Mouse (Mus musculus): ENCODE results near the gene Stra8. TPM values are rescaled to one million over a fixed set of nuclear protein-coding genes. Genes with fewer than 3 reads are reported as not detected.
A peak's percentile ranks its signal among the peaks of the same experiment; 100 is the strongest.

Stra8 gene
- polyA plus RNA-seq, 1 experiment from 2014 or later = not detected

DNA sequence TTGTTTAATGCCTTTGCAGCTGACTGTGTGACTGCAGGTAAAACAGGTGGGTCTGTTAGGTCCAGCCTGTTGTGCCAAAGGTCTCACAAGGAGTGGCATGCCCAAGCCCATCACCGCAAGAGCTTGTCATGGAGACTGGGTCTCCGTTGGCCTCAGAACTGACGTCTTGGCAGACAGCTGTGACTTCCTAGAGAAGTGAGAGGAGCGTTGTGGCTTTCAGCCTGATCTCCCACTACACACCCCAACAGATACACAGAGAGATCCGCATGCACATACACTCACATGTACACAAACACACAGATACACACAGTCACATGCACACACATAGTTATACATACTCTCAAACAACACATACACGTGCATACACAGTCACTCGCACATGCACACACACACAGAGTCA, 31.6 kb downstream of the Stra8 start:
- H3K27ac ChIP-seq (ENCODE audit: low read depth) = no peak overlapping the region
- no peak for TF ChIP-seq CTCF (IDR thresholded peaks at IDR 0.05; ENCODE audit: low read depth)
- H3K27me3 ChIP-seq (ENCODE audit: insufficient read depth, low read length) = no peaks in the 10 kb centered on the region
- ATAC-seq (ENCODE audit: insufficient read depth) (no peak), DNase-seq (no peak)
- 79% methylated on average over 7 of the region's 7 CpGs for WGBS
- no peak overlapping the region for H3K9ac ChIP-seq
- no peaks in the 10 kb centered on the region for H3K36me3 ChIP-seq (ENCODE audit: insufficient read depth)
- no peaks in the 10 kb centered on the region for H3K9me3 ChIP-seq (ENCODE audit: low read depth, low read length)
- no peak overlapping the region for H3K4me3 ChIP-seq (ENCODE audit: low read depth, low read length)
- H3K4me1 ChIP-seq (ENCODE audit: insufficient read depth) = no peaks in the 10 kb centered on the region
- no peak overlapping the region for H3K4me2 ChIP-seq

DNA sequence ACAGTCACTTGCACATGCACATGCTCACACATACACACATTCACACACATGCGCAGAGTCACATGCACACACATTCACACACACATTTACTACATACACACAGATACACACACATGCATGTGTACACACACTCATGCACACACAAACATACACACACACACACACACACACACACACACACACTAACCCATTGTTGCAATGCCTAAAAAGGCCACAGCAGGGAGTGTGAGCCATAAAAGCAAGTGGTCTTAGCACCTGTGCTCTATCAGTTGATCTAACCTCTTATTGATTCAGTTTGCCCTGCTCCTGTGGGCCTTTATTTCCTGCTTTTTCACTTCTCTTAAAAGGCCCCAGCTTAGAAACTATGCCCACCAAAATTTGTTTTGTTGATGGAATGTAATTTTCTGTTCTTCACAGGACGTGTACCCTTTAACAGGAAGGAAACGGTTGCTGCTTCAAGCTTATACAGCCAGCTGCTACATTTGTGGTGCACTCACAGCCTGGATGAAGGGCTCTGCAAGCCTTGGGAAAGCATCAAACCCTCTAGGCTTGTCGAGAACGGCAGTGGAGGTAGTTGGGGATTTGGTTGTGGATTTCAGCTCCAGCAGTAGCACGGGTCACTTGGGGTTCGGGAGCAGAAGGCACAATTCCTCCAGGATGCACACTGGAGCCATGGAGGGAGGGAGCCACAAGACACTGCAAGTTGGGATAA, 32.1 kb downstream of the Stra8 start:
- no peak for DNase-seq
- 0 out of 2 replicates have a peak, but pooled peaks have one; percentile 11 for TF ChIP-seq CTCF (IDR thresholded peaks at IDR 0.05; ENCODE audit: low read depth)
- no peaks in the 10 kb centered on the region for H3K36me3 ChIP-seq (ENCODE audit: insufficient read depth)
- H3K27ac ChIP-seq (ENCODE audit: low read depth) = no peak overlapping the region
- no peak overlapping the region for H3K9ac ChIP-seq
- H3K4me2 ChIP-seq = no peak overlapping the region
- WGBS = 63% methylated on average over 7 of the region's 7 CpGs
- H3K4me1 ChIP-seq (ENCODE audit: insufficient read depth) = no peaks in the 10 kb centered on the region
- H3K4me3 ChIP-seq (ENCODE audit: low read depth, low read length) = no peak overlapping the region
- no peaks in the 10 kb centered on the region for H3K9me3 ChIP-seq (ENCODE audit: low read depth, low read length)
- no peak for ATAC-seq (ENCODE audit: insufficient read depth)
- H3K27me3 ChIP-seq (ENCODE audit: insufficient read depth, low read length) = no peaks in the 10 kb centered on the region

DNA sequence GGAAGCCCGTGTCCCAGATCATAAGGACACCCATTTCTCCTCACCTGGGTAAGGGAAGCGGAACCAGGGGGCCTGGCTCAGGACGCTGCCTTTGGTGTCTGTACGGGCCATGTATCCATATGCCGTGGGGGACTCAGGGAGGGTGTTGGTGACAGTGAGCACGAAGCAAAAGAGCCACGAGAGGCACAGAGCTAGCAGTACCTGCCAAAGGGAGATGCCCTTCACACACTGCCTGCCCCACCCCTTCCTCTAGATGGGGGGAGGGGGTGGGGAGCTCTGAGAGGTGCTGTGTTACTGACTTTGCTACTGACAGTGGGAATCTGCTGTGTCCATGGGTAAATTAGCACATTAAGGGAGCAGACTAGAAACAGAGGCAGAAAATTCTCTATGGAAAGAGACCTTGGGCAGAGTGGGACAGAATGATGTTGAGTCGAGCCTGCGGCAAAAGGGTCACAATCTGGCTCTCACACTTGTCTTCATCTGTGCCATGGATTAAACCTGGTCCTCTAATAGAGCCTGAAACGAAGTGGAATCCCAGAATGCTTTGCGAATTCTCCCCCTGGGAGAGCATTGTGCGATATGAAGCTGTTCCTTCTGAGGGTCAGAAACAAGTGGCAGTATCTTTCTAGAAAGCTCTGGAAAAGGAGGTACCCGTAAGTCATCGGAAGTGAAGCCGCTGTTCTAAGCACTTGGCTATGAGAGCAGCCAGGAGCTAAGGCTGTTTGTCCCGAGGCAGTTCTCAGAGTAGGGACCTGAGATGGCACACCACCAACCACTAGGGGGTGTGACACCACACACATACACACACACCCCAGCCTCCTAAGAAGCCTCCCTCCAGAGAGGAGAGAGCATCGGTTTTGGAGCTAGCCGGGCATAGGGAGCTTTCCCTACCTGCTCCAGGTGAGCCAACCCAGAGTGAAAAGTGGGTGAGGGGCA, 35.2 kb downstream of the Stra8 start:
- H3K4me2 ChIP-seq = peak overlapping the region; percentile 48
- H3K4me1 ChIP-seq (ENCODE audit: insufficient read depth) = no peaks in the 10 kb centered on the region
- no peaks in the 10 kb centered on the region for H3K9me3 ChIP-seq (ENCODE audit: low read depth, low read length)
- H3K4me3 ChIP-seq (ENCODE audit: low read depth, low read length) = no peak overlapping the region
- H3K36me3 ChIP-seq (ENCODE audit: insufficient read depth) = no peaks in the 10 kb centered on the region
- H3K9ac ChIP-seq = no peak overlapping the region
- WGBS = 42% methylated on average over 18 of the region's 18 CpGs
- DNase-seq = peak; percentile 74
- peak; percentile 77 for TF ChIP-seq CTCF (IDR thresholded peaks at IDR 0.05; ENCODE audit: low read depth)
- H3K27ac ChIP-seq (ENCODE audit: low read depth) = no peak overlapping the region
- peak; percentile 88 for ATAC-seq (ENCODE audit: insufficient read depth)
- no peaks in the 10 kb centered on the region for H3K27me3 ChIP-seq (ENCODE audit: insufficient read depth, low read length)

DNA sequence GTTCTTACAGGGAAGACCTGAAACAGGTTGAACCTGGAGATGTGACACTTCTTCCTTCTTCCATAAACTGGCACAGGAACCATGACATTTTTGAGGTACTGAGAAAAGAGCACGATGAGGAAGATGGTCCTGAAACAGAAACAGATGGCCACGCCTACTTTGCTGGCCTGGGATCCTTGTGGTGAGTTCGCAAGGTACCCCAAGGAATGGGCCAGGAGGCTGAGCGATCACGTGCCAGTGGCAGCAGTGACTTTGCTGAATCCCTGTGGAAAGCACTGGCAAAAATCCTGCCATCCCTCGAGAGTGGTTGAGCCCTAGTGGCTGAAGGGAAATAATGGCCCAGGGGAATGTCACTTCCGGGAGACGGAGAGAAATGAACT, 35.9 kb downstream of the Stra8 start:
- no peak overlapping the region for H3K4me3 ChIP-seq (ENCODE audit: low read depth, low read length)

DNA sequence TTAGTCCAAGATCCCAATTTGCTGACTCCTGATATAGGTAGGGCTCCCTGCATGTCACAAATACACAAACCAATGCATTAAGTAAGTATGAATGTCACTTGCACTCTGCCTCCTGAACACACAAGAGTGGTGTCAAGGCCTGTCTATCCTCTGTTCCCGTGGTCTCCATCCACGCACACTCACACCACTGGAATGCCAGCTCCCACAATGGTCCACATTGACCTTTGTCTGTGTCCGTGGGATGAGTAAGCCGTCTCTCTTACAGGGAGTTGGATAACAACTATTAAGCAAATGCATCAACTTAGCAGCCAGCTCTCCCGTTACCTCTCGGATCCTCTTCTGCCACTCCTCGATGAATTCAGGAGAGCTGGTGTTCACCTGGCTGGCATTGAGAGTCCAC, 39.2 kb downstream of the Stra8 start:
- no peak overlapping the region for H3K4me2 ChIP-seq
- DNase-seq (no peak), ATAC-seq (ENCODE audit: insufficient read depth) (no peak)
- H3K4me1 ChIP-seq (ENCODE audit: insufficient read depth) = no peaks in the 10 kb centered on the region
- 82% methylated on average over 7 of the region's 7 CpGs for WGBS
- no peaks in the 10 kb centered on the region for H3K27me3 ChIP-seq (ENCODE audit: insufficient read depth, low read length)
- no peak overlapping the region for H3K27ac ChIP-seq (ENCODE audit: low read depth)
- H3K4me3 ChIP-seq (ENCODE audit: low read depth, low read length) = no peak overlapping the region
- no peaks in the 10 kb centered on the region for H3K9me3 ChIP-seq (ENCODE audit: low read depth, low read length)
- H3K36me3 ChIP-seq (ENCODE audit: insufficient read depth) = no peaks in the 10 kb centered on the region
- H3K9ac ChIP-seq = no peak overlapping the region
- no peak for TF ChIP-seq CTCF (IDR thresholded peaks at IDR 0.05; ENCODE audit: low read depth)

More for the DNA sequence above, 35.9 kb downstream of the Stra8 start:
- Histone ChIP-seq H3K27ac (ENCODE audit: low read depth) (no peak overlapping the region), H3K4me1 (ENCODE audit: insufficient read depth) (no peaks in the 10 kb centered on the region), H3K36me3 (ENCODE audit: insufficient read depth) (no peaks in the 10 kb centered on the region), H3K9me3 (ENCODE audit: low read depth, low read length) (no peaks in the 10 kb centered on the region), H3K4me2 (peak overlapping the region; percentile 48), H3K27me3 (ENCODE audit: insufficient read depth, low read length) (no peaks in the 10 kb centered on the region), H3K9ac (no peak overlapping the region)
- peak; percentile 19 for DNase-seq
- WGBS = 35% methylated on average over 8 of the region's 8 CpGs
- no peak; the same call in 1 of the 2 replicates for TF ChIP-seq CTCF (IDR thresholded peaks at IDR 0.05; ENCODE audit: low read depth)
- no peak for ATAC-seq (ENCODE audit: insufficient read depth)

DNA sequence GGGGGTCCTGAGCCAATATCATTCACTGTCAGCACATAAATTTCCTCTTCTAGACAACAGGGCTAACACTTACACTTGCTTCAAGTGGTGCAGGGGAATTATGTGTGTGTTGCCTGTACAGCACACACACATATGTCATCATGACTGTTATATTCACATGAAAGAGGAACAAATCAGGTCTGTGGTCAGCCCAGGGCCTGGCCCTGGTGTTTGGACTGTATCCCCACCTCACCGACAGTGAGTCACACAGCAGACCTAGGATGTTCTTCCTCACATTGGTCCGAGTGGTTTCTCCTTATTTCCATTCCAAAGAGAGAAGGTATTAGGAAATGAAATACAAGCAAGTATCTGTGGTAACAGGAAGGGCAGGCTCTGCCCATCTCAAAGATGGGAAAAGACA, 44.6 kb downstream of the Stra8 start:
- 83% methylated on average over 2 of the region's 2 CpGs for WGBS
- H3K4me1 ChIP-seq (ENCODE audit: insufficient read depth) = no peaks in the 10 kb centered on the region
- DNase-seq (no peak), ATAC-seq (ENCODE audit: insufficient read depth) (no peak)
- H3K27ac ChIP-seq (ENCODE audit: low read depth) = no peak overlapping the region
- no peaks in the 10 kb centered on the region for H3K36me3 ChIP-seq (ENCODE audit: insufficient read depth)
- no peak overlapping the region for H3K4me3 ChIP-seq (ENCODE audit: low read depth, low read length)
- no peaks in the 10 kb centered on the region for H3K27me3 ChIP-seq (ENCODE audit: insufficient read depth, low read length)
- no peaks in the 10 kb centered on the region for H3K9me3 ChIP-seq (ENCODE audit: low read depth, low read length)
- H3K9ac ChIP-seq = no peak overlapping the region
- TF ChIP-seq CTCF (IDR thresholded peaks at IDR 0.05; ENCODE audit: low read depth) = no peak
- no peak overlapping the region for H3K4me2 ChIP-seq

Measured in lung, embryonic 14.5 days (tissue).